Mouse (Mus musculus) mouse trophoblast stem cell (cell line): ENCODE data around the gene Sh3pxd2a.

Experiments used
- in situ Hi-C, 2 experiments: fragments of 300-500 bp; cut with MseI, MboI; formaldehyde crosslinking; loops; 2 replicates in 1 of 2; 3 replicates in 1 of 2; pipeline ENCODE4 v1.15.1; 2025

The Sh3pxd2a gene

GRCm38 (mm10) chr19:47492422-47492821 is 28.2 kb upstream of the Sh3pxd2a start:
- in situ Hi-C loops = no loop called here

GRCm38 (mm10) chr19:47491853-47492252 is 27.7 kb upstream of the Sh3pxd2a start:
- in situ Hi-C loops = no loop called here

- in situ Hi-C loops = no loop called here
Measured at GRCm38 (mm10) chr19:47489233-47489632, 25.0 kb upstream of the Sh3pxd2a start.

DNA sequence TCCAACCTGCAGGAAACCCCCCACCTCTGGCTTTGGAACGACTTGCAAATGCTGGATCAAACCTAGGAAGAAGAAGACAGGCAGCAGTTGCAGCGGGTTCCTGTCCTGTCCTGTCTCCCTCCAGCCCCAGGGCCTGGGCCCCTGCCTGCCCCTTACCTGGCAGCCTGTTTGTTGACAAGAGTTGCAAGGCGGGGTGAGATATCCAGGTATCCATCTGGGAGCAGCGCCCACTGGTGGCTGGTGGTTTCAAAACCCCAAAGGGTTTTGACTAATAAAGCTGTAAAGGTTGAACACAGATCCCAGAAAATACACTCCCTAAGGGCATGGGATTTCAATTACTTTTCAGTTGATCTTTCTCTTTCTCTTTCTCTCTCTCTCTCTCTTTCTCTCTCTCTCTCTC is 24.0 kb upstream of the Sh3pxd2a start:
- in situ Hi-C loops = no loop called here

DNA sequence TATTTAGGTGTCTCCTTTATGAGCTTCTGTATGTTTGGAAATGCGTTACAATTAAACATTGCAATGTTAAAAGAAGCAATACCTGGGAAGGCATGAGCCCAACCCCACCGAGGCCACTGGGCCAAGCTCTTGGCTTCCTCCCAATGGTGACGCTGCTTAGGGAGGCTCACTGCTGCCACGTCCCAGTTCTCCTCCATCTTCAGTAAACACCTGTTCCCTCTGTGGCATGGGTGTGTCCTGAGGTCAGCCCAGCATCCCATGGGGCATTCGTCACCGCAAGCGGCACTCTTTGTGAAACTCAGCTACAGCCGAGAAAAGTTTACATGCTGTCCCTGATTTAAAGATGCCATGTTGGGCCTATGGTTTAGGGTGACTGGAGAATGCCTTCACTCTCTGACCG is 23.4 kb upstream of the Sh3pxd2a start:
- in situ Hi-C loops = no loop called here

DNA sequence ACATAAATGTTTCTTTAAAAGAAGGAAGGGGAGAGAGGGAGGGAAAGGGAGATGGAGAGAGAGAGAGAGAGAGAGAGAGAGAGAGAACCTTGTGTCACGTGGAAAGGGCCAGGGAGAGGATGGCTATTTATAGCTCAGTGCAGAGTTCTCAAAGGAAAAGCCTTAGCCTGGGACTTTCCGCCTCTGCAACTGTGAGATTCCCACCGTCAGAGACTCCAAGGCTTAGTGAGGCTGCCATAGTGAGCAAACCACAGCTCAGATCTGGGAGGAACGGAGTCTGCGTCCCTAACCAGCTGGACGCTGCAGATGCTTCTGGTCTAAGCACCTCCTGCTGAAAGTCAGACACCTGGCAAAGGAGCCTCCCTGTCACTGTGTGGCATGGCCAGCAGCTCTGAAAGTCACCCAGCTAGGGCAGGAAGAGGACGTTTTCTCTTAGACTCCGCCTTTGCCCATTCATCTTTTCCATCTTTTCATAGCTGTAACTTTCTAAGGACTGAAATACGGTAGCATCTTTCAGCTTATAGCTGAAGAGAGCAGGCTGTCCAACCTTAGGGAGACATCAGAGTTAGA is 21.9 kb upstream of the Sh3pxd2a start:
- in situ Hi-C loops = no loop called here

GRCm38 (mm10) chr19:47484110-47484509 is 19.9 kb upstream of the Sh3pxd2a start:
- in situ Hi-C loops = no loop called here

GRCm38 (mm10) chr19:47483346-47483745 is 19.1 kb upstream of the Sh3pxd2a start:
- in situ Hi-C loops = no loop called here

DNA sequence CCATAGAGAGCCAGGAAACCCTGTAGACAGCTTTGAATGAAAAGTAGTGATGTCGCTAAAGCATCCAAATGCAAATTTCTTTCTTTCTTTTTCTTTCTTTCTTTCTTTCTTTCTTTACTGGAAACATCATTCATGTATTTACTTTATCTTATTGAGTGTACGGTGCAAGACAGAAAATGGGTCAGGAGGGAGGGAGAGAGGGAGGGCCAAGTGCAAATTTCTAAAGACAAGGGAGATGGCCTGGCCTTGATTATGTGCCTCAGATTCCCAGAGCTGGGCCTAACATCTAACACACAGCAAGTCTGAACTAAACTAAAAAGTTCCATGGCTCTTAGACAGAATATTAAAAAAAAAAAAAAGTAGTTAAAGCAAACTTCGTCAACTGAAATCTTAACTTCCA is 9.3 kb upstream of the Sh3pxd2a start:
- in situ Hi-C loops = loop anchor here in 1 of 2 experiments (25.0 kb wide), 1 partner anchor 111 kb away; no protein-coding TSS in a partner anchor

- in situ Hi-C loops = loop anchor here in 1 of 2 experiments (25.0 kb wide), 1 partner anchor 111 kb away; no protein-coding TSS in a partner anchor
Measured at GRCm38 (mm10) chr19:47472881-47473400, 8.7 kb upstream of the Sh3pxd2a start.

GRCm38 (mm10) chr19:47471808-47472207 is 7.6 kb upstream of the Sh3pxd2a start:
- in situ Hi-C loops = loop anchor here in 1 of 2 experiments (25.0 kb wide), 1 partner anchor 110 kb away; no protein-coding TSS in a partner anchor

- in situ Hi-C loops = loop anchor here (10.0 to 25.0 kb wide), 2 partner anchors 104 to 106 kb away; no protein-coding TSS in a partner anchor
Measured at GRCm38 (mm10) chr19:47468750-47469149, 4.5 kb upstream of the Sh3pxd2a start.

DNA sequence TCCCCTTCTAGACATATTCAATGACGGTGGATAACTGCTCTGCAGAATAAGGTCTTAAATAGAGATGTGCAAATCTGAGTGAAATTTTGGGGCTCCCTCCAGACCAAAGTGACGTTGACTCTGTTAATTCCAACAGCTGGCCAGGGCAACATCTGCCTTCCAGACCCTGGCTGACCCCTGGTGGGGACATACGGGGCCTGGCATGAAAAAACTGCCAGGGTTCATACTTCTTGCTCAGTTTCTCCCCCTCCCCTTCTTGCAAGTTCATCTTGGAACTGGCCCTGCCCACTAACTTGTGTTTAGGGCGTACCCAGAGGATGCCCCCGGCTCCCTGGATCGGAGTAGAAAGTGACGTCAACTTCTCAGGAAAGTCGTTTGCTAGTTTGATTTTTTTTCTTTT is 2.6 kb upstream of the Sh3pxd2a start:
- in situ Hi-C loops = loop anchor here (10.0 to 25.0 kb wide), 2 partner anchors 102 to 104 kb away; no protein-coding TSS in a partner anchor

GRCm38 (mm10) chr19:47465467-47465866 is 1.3 kb upstream of the Sh3pxd2a start:
- in situ Hi-C loops = loop anchor here (10.0 to 25.0 kb wide), 2 partner anchors 101 to 103 kb away; no protein-coding TSS in a partner anchor

DNA sequence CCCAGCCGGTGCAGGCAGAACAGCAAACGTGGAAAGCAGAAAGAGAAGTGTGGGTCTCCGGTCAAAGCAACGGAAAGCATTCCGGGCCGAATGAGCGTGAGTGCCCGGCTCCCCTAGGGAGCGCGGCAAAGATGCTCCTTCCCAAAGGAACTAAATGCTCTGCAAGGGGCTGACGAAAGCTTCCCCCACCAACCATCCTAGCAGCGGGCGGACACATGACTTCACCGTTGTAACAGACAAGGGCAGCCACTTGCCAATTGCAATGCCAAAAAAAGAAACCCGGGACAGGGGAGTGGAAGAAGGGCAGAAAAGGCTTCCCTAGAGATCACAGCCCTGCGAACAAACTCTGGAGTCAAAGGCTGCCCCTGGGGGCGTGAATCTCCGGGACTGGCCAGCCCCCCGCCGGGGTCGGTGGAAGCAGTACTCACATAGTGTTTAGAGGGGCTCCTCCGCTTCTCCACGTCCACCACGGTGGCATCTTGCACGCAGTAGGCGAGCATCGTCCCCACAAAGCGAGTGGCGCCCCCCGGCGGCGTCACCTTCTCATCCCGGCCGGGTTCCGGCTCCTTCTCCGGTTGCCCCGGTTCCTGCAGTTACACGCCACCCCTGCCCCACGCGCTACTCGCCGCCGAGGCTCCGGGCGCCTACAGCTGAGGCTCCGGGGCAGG is 431 bp downstream of the Sh3pxd2a start:
- in situ Hi-C loops = loop anchor here (10.0 to 25.0 kb wide), 2 partner anchors 99 to 101 kb away; no protein-coding TSS in a partner anchor

DNA sequence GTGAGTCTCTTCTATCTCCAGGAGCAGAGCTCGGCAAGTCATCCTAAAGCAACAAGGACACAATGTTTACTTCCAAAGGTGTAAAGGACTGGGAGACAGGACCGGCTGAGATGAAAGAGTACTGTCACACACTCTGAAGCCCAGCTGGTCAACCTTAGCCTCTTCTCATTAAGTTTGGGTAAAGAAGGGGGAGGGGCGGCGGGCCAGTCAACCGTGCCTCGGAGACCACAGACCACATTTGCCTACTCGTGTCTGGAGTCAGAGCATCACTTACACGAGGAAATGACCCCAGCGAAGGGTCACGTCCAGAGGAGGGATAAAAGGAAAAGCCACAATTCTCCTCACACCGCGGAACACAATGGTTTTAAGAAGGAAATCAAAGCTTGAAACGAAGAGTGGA is 995 bp downstream of the Sh3pxd2a start:
- in situ Hi-C loops = loop anchor here (10.0 to 25.0 kb wide), 2 partner anchors 98 to 101 kb away; no protein-coding TSS in a partner anchor

- in situ Hi-C loops = loop anchor here (10.0 to 25.0 kb wide), 2 partner anchors 98 to 100 kb away; no protein-coding TSS in a partner anchor
Measured at GRCm38 (mm10) chr19:47462725-47463124, 1.5 kb downstream of the Sh3pxd2a start.

- in situ Hi-C loops = loop anchor here (10.0 to 25.0 kb wide), 2 partner anchors 97 to 100 kb away; no protein-coding TSS in a partner anchor
Measured at GRCm38 (mm10) chr19:47461838-47462237, 2.4 kb downstream of the Sh3pxd2a start.

DNA sequence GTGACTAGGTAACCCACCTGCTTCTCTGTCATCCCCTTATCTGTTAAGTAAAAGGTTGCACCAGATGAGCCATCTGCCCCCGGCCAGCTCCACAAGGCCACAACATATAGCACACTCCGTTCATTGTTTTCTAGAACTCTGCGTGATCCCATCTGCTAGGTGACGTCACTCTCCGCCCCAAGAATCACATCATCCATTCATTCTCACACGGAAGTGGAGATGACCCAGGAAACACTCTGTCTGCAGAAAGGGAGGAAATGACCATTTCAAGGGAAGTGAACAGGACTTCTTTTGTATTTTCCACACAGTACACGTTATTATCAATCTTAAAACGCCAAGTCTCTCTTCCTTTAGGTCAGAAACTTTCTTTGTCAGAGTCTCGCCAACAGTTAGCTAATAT is 2.8 kb downstream of the Sh3pxd2a start:
- in situ Hi-C loops = loop anchor here (10.0 to 25.0 kb wide), 2 partner anchors 97 to 99 kb away; no protein-coding TSS in a partner anchor

DNA sequence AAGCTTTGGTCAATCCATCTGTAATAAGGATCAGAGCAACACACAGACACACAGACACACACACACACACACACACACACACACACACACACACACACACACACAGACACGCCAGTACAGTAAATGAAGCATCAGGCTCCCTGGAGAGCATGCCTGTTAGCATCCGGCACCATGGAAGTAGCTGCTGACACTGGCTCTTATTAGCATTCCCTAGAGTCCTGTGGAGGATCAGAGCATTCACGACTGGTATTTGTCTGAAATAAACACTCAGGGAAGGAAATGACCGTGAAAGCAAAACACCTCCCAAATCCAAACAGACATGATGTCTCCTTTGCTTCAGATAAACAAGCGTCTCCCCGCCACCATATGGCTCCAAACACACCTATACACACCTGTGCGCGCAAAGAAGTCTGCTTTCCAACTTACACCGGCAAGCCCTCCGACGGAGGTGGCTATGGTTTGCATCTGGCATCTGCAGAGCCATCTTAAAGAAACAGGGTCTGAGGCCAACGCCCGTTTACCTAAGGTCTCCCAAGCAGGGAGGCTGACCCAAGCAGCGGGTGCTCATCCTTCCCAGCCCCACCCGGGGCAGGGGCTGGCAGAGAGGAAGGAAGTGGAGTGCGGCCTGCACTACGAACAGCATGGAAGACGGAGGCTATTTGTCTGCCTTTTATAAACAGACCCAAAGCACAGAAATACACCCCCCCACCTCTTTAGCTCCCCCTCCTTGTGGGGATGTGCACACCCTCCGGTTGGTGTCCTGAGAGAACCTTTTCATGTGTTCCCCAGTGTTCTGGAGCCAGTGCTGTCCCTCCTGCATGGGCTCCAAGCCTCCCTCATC is 3.9 kb downstream of the Sh3pxd2a start:
- in situ Hi-C loops = loop anchor here (10.0 to 25.0 kb wide), 2 partner anchors 96 to 98 kb away; no protein-coding TSS in a partner anchor

GRCm38 (mm10) chr19:47459214-47459613 is 5.0 kb downstream of the Sh3pxd2a start:
- in situ Hi-C loops = loop anchor here in 1 of 2 experiments (25.0 kb wide), 1 partner anchor 97 kb away; no protein-coding TSS in a partner anchor
